Mouse (Mus musculus) kidney, embryonic 14.5 days (tissue): ENCODE results near the gene Atp2b2. TPM values are rescaled to one million over a fixed set of nuclear protein-coding genes. Genes with fewer than 3 reads are reported as not detected.

Experiments used
- ATAC-seq: fragments of 200-750 bp; cut with Nextera tagmentation; 2 replicates; pipeline ENCODE4 v1.8.0; 2017; ENCODE audit warnings: moderate number of reproducible peaks, mild to moderate bottlenecking, moderate TSS enrichment, moderate library complexity; ENCODE audit not compliant: low FRiP score, low TSS enrichment
- H3K27ac ChIP-seq: fragments of 300-500 bp; sonication (generic); 2 replicates; pipeline ENCODE4 v1.5.1; 2014; ENCODE audit warnings: low read depth, mild to moderate bottlenecking, low read length, moderate library complexity, mixed read lengths
- H3K27me3 ChIP-seq: fragments of 300-500 bp; sonication (generic); 2 replicates; pipeline ENCODE4 v1.6.1; 2014; ENCODE audit warnings: mild to moderate bottlenecking, low read length; ENCODE audit not compliant: control insufficient read depth, insufficient read depth
- H3K36me3 ChIP-seq: fragments of 300-500 bp; sonication (generic); 2 replicates; pipeline ENCODE4 v1.6.1; 2014; ENCODE audit warnings: low read length, mixed read lengths; ENCODE audit not compliant: control insufficient read depth, insufficient read depth
- H3K4me1 ChIP-seq: fragments of 300-500 bp; sonication (generic); 2 replicates; pipeline ENCODE4 v1.6.1; 2014; ENCODE audit warnings: low read length, mixed read lengths; ENCODE audit not compliant: control insufficient read depth, insufficient read depth
- H3K4me2 ChIP-seq: fragments of 300-500 bp; sonication (generic); replicated peaks from 2 replicates; pipeline ENCODE4 v1.6.1; 2014; ENCODE audit warnings: low read depth, mild to moderate bottlenecking, low read length
- H3K4me3 ChIP-seq: fragments of 300-500 bp; sonication (generic); 2 replicates; pipeline ENCODE4 v1.5.1; 2014; ENCODE audit warnings: mild to moderate bottlenecking, low read length
- H3K9ac ChIP-seq: fragments of 300-500 bp; sonication (generic); 2 replicates; pipeline ENCODE4 v1.6.1; 2014; ENCODE audit warnings: low read depth, mild to moderate bottlenecking, low read length, moderate library complexity
- H3K9me3 ChIP-seq: fragments of 300-500 bp; sonication (generic); 2 replicates; pipeline ENCODE4 v1.6.1; 2016; ENCODE audit warnings: low read length; ENCODE audit not compliant: control insufficient read depth
- WGBS: fragments of 180-500 bp; shearing (Covaris S2); extraction: QIAGEN DNeasy Blood & Tissue Kit; methylation state at CpG from one replicate; pipeline ENCODE4 v1.1.7; 2014; 5-methylcytosine and 5-hydroxymethylcytosine counted together
- polyA plus RNA-seq: library from polyadenylated mRNA; unstranded; fragments of >200 nt; fragmentation: Nextera tagmentation; extraction: Ambion mirVana; gene quantifications from 2 replicates; pipeline ENCODE4 v1.2.1, GENCODE M21; 2014

Gene Atp2b2
- polyA plus RNA-seq, 1 experiment from 2014 or later: 0.47 TPM

DNA sequence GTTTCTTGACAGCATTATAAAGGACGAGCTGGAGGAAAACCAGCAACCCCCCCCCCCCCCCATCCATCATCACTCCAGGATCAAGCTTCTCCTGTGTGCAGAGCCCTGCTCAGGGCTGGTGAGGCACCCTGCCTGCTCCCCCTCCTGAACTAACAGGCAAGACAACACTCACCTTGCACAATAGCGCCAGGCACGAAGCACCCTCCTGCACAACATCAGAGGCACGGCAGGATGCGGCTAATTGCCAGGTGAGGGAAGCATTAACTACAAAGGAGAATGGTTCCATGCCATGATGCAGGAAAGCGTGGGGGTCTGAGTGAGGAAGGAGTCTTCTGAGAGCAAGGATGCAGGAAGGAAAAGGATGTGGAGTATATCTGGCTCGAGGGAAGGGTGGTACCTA, 42.1 kb downstream of the Atp2b2 start:
- Histone ChIP-seq H3K4me2 (no peak overlapping the region), H3K9ac (no peak overlapping the region), H3K36me3 (no peaks in the 10 kb centered on the region), H3K9me3 (no peaks in the 10 kb centered on the region), H3K27me3 (no peaks in the 10 kb centered on the region), H3K27ac (no peak overlapping the region), H3K4me1 (no peaks in the 10 kb centered on the region), H3K4me3 (no peak overlapping the region)
- no peak for ATAC-seq
- WGBS: 46% methylated on average over 7 of the region's 7 CpGs

- Histone ChIP-seq H3K27ac (no peak overlapping the region), H3K4me3 (no peak overlapping the region), H3K9ac (no peak overlapping the region), H3K4me1 (no peaks in the 10 kb centered on the region), H3K36me3 (no peaks in the 10 kb centered on the region), H3K9me3 (no peaks in the 10 kb centered on the region), H3K27me3 (no peaks in the 10 kb centered on the region), H3K4me2 (no peak overlapping the region)
- WGBS: 97% methylated on average over 2 of the region's 2 CpGs
- ATAC-seq: no peak
These were observed 44.0 kb downstream of the Atp2b2 start for GRCm38 (mm10) chr6:113998413-113998812.

DNA sequence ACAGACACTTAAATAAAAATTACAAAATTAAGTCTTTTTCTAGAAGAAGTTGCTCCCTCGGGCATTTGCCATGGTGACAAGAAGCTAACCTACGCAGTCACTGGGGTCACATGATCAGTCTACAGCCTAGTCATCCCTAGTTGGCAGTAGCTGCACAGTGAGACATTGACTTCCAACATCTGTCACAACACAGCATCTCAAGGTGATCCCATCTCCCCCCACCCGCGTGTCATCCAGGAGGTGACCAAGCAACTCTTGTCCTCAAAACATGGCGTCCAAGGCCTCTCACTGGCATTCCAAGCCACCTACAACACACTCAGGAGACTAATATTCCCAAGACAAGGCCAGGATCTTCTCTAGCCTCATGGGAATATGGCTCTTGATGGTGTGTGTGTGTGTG, 48.2 kb downstream of the Atp2b2 start:
- Histone ChIP-seq H3K4me1 (no peaks in the 10 kb centered on the region), H3K4me3 (no peak overlapping the region), H3K9ac (no peak overlapping the region), H3K4me2 (no peak overlapping the region), H3K27ac (no peak overlapping the region), H3K9me3 (no peaks in the 10 kb centered on the region), H3K27me3 (no peaks in the 10 kb centered on the region), H3K36me3 (no peaks in the 10 kb centered on the region)
- WGBS: 91% methylated on average over 5 of the region's 5 CpGs
- ATAC-seq: no peak

DNA sequence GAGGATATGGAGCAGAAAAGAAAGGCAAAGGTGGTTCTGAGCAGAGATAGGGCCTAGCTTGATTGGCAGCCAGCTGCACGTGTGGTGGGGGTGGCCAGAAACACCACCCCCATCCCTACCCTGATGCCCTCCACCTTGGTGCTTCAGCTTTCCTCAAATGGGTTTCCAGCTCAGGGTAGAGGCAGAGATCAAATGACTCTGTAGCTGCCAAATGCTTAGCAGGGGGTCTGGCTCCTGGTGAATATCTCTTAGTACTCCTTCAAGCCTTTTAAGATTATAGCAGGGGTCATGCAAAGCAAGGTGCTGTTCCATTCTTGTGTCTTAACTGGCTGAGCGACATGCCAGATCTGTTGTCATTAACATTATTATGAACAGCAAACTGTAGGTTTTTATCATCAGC, 50.3 kb downstream of the Atp2b2 start:
- 77% methylated on average over 2 of the region's 2 CpGs for WGBS
- no peaks in the 10 kb centered on the region for H3K27me3 ChIP-seq
- H3K4me2 ChIP-seq: no peak overlapping the region
- no peaks in the 10 kb centered on the region for H3K9me3 ChIP-seq
- H3K4me3 ChIP-seq: no peak overlapping the region
- no peak overlapping the region for H3K27ac ChIP-seq
- ATAC-seq: no peak
- H3K36me3 ChIP-seq: no peaks in the 10 kb centered on the region
- no peak overlapping the region for H3K9ac ChIP-seq
- no peaks in the 10 kb centered on the region for H3K4me1 ChIP-seq

GRCm38 (mm10) chr6:113991482-113991881, 50.9 kb downstream of the Atp2b2 start:
- no peak overlapping the region for H3K27ac ChIP-seq
- no peaks in the 10 kb centered on the region for H3K4me1 ChIP-seq
- 57% methylated on average over 11 of the region's 11 CpGs for WGBS
- no peak overlapping the region for H3K4me2 ChIP-seq
- H3K9me3 ChIP-seq: no peaks in the 10 kb centered on the region
- ATAC-seq: no peak
- no peaks in the 10 kb centered on the region for H3K27me3 ChIP-seq
- H3K4me3 ChIP-seq: no peak overlapping the region
- H3K36me3 ChIP-seq: no peaks in the 10 kb centered on the region
- no peak overlapping the region for H3K9ac ChIP-seq

DNA sequence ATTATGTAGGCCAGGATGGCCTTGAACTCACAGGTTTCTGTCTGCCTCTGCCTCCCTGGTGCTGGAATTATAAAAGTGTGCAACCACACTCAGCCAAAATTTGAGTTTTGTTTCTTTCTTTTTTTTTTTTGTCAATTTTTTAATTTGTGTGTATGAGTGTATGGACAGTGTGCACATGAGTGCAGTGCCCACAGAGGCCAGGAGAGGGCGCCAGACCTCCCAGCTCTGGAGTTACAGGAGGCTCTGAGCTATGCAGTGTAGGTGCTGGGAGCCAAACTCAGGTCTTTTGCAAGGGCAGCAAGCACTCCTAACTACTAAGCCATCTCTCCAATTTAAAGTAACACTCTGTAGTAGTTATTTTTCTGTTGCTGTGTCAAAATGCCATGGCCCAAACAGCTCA, 52.4 kb downstream of the Atp2b2 start:
- ATAC-seq: no peak
- H3K27me3 ChIP-seq: no peaks in the 10 kb centered on the region
- no peaks in the 10 kb centered on the region for H3K36me3 ChIP-seq
- H3K4me3 ChIP-seq: no peak overlapping the region
- H3K27ac ChIP-seq: no peak overlapping the region
- no peaks in the 10 kb centered on the region for H3K4me1 ChIP-seq
- WGBS: 27% methylated on average over 1 of the region's 1 CpGs
- no peak overlapping the region for H3K4me2 ChIP-seq
- H3K9ac ChIP-seq: no peak overlapping the region
- H3K9me3 ChIP-seq: no peaks in the 10 kb centered on the region

DNA sequence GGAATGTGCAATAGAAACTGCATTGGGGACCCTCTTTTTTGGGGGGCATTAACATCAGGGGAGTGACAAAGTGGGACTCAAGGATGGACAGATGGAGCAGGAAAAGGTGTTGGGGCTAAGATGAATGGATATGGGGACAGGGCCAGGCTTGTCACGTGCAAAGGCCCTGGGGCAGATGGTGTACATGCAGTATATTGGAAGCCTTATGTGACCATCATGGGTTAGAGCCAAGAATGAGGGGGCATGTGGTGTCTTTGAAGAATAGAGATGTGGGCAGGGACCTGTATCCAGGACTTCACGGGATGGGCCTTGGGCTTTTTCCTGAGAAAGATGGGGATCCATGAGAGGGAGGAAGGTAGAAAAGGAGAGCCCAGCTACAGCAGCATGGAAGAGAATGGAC, 53.9 kb downstream of the Atp2b2 start:
- H3K36me3 ChIP-seq: no peaks in the 10 kb centered on the region
- no peak overlapping the region for H3K4me2 ChIP-seq
- H3K27me3 ChIP-seq: no peaks in the 10 kb centered on the region
- no peak for ATAC-seq
- H3K9me3 ChIP-seq: no peaks in the 10 kb centered on the region
- no peak overlapping the region for H3K27ac ChIP-seq
- no peak overlapping the region for H3K4me3 ChIP-seq
- H3K4me1 ChIP-seq: no peaks in the 10 kb centered on the region
- WGBS: 93% methylated on average over 2 of the region's 2 CpGs
- H3K9ac ChIP-seq: no peak overlapping the region

GRCm38 (mm10) chr6:113986671-113987070, 55.7 kb downstream of the Atp2b2 start:
- Histone ChIP-seq H3K9me3 (no peaks in the 10 kb centered on the region), H3K4me3 (no peak overlapping the region), H3K36me3 (no peaks in the 10 kb centered on the region), H3K4me2 (no peak overlapping the region), H3K27ac (no peak overlapping the region), H3K9ac (no peak overlapping the region), H3K4me1 (no peaks in the 10 kb centered on the region), H3K27me3 (no peaks in the 10 kb centered on the region)
- ATAC-seq: no peak
- 86% methylated on average over 4 of the region's 4 CpGs for WGBS

DNA sequence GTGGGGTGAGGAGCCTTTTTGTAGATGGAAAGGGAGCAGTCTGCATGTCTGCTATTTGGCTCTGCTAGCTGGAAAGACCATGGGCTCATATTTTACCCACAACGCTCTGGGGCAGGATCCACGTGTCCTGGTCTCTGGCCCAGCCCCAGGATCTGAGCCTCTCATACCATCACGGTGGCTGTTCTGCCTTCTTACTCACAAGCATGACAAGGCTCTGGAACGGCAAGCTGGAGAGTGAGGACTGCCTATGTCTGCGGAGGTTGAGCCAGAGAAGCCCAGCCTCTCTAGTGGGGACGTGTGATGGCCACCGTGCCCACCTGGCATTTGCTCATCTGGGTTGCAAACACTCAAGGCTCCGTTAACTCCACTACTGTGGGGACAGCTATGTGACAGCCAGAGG, 63.7 kb downstream of the Atp2b2 start:
- Histone ChIP-seq H3K27me3 (no peaks in the 10 kb centered on the region), H3K36me3 (no peaks in the 10 kb centered on the region), H3K9me3 (no peaks in the 10 kb centered on the region), H3K9ac (no peak overlapping the region), H3K4me2 (no peak overlapping the region), H3K27ac (no peak overlapping the region), H3K4me1 (no peaks in the 10 kb centered on the region), H3K4me3 (no peak overlapping the region)
- WGBS: 79% methylated on average over 8 of the region's 8 CpGs
- ATAC-seq: no peak
